Mouse (Mus musculus): ENCODE measurements around the gene Adipor2. TPM values are rescaled to one million over a fixed set of nuclear protein-coding genes. Genes with fewer than 3 reads are reported as not detected.
"Not testable (repeated sequence)": the region's sequence is repeated elsewhere in the genome, so short reads cannot be mapped to it uniquely, and the experiment has no call there.

Adipor2 gene
- polyA plus RNA-seq, 1 experiment from 2014 or later: 45.4 TPM

DNA sequence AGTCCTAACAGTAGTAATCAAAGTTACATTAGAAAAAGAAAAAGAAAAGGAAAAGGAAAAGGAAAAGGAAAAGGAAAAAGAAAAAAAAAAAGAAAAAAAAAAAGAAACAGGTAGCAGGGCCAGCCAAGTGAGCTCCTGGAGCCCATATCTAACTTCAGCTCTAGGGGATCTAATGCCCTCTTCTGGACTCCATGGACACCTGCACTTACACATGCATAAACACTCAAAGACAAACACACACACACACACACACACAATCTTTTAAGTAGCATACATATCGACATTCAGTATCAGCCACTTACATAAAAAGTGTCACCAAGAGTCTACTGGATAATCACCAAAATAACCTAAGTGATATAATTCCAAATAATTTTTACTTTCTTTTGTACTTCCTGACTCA is 31.8 kb downstream of the Adipor2 start:
- H3K9me3 ChIP-seq (ENCODE audit: low read length): no peaks in the 10 kb centered on the region
- ATAC-seq (ENCODE audit: low FRiP score, low TSS enrichment): no peak
- H3K4me1 ChIP-seq (ENCODE audit: insufficient read depth, low read length): peaks cover 26% of the 10 kb centered on the region
- no peak overlapping the region for H3K4me3 ChIP-seq (ENCODE audit: low read length)
- H3K27ac ChIP-seq (ENCODE audit: low read length): no peak overlapping the region
- no peaks in the 10 kb centered on the region for H3K27me3 ChIP-seq (ENCODE audit: insufficient read depth, low read length)
- no peaks in the 10 kb centered on the region for H3K36me3 ChIP-seq (ENCODE audit: insufficient read depth, low read length)
- no peak overlapping the region for H3K9ac ChIP-seq (replicated peaks; ENCODE audit: low read length)
- WGBS: 97% methylated on average over 1 of the region's 1 CpGs
- no peak overlapping the region for H3K4me2 ChIP-seq (replicated peaks; ENCODE audit: low read depth, low read length)

DNA sequence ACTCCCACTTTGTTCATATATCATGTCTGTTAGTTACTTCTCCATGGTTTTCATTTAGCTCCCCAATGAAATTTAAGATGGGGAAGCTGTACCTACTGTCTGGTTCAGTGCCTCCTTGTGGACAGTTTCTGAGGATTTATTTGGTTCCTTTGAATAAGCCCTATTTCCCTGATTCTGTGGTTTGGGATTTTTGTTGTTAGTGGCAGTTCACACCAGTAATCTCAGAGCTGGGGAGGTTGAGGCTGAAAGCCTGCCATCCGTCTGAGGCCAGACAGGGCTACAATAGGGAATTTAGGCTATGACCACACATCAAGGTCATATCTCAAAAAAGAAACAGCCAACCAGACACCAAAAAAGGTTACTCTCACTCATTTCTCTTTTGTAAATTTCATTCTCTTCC is 38.9 kb downstream of the Adipor2 start:
- peaks cover 10% of the 10 kb centered on the region for H3K4me1 ChIP-seq (ENCODE audit: insufficient read depth, low read length)
- H3K9ac ChIP-seq (replicated peaks; ENCODE audit: low read length): no peak overlapping the region
- 61% methylated on average over 1 of the region's 1 CpGs for WGBS
- no peaks in the 10 kb centered on the region for H3K9me3 ChIP-seq (ENCODE audit: low read length)
- no peaks in the 10 kb centered on the region for H3K27me3 ChIP-seq (ENCODE audit: insufficient read depth, low read length)
- H3K36me3 ChIP-seq (ENCODE audit: insufficient read depth, low read length): no peaks in the 10 kb centered on the region
- H3K27ac ChIP-seq (ENCODE audit: low read length): no peak overlapping the region
- H3K4me3 ChIP-seq (ENCODE audit: low read length): no peak overlapping the region
- no peak for ATAC-seq (ENCODE audit: low FRiP score, low TSS enrichment)
- H3K4me2 ChIP-seq (replicated peaks; ENCODE audit: low read depth, low read length): no peak overlapping the region

- H3K4me1 ChIP-seq (ENCODE audit: insufficient read depth, low read length): peaks cover 10% of the 10 kb centered on the region
- H3K4me2 ChIP-seq (replicated peaks; ENCODE audit: low read depth, low read length): no peak overlapping the region
- no peaks in the 10 kb centered on the region for H3K9me3 ChIP-seq (ENCODE audit: low read length)
- no peaks in the 10 kb centered on the region for H3K36me3 ChIP-seq (ENCODE audit: insufficient read depth, low read length)
- H3K27ac ChIP-seq (ENCODE audit: low read length): no peak overlapping the region
- no peak for ATAC-seq (ENCODE audit: low FRiP score, low TSS enrichment)
- no peak overlapping the region for H3K9ac ChIP-seq (replicated peaks; ENCODE audit: low read length)
- H3K27me3 ChIP-seq (ENCODE audit: insufficient read depth, low read length): no peaks in the 10 kb centered on the region
- 42% methylated on average over 2 of the region's 2 CpGs for WGBS
- no peak overlapping the region for H3K4me3 ChIP-seq (ENCODE audit: low read length)
These were observed 39.9 kb downstream of the Adipor2 start for GRCm38 (mm10) chr6:119377613-119378012.

GRCm38 (mm10) chr6:119375035-119375434 is 42.5 kb downstream of the Adipor2 start:
- 84% methylated on average over 5 of the region's 5 CpGs for WGBS
- no peak overlapping the region for H3K27ac ChIP-seq (ENCODE audit: low read length)

DNA sequence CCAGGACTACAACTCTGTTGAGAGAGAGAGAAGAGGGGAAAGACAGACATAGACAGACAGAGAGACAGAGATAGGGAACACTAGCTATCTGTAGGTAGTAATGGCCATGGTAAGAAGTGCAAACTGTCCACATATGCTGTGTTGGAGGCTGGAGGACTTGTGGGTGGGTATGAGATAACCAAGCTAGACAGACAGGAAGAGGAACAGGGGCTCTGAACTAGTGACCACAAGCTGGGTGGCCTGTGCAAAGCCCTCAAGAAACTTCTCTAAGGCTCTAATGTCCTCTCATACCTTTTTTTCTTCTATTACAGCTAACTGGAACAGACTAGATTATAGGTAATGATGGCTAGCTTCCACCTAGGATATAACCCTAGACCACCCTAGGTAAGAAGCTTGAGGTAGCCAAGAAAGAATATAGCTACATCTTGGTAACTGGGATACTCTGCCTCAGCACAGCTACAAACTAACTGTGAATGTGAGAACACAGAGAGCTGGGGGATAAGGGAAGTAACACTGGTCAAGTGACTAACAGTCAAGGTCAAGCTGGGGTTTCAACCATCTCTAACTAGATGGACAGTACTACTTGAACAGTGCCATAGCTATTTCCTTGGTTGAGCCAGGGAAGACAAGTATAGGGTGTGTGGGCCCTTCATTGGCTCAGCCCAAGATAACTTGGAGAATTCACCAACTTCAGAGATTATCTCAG is 44.4 kb downstream of the Adipor2 start:
- Histone ChIP-seq H3K4me1 (ENCODE audit: insufficient read depth, low read length) (peaks cover 6% of the 10 kb centered on the region), H3K4me2 (replicated peaks; ENCODE audit: low read depth, low read length) (no peak overlapping the region)

More at GRCm38 (mm10) chr6:119375035-119375434, 42.5 kb downstream of the Adipor2 start:
- Histone ChIP-seq H3K4me2 (replicated peaks; ENCODE audit: low read depth, low read length) (no peak overlapping the region), H3K9me3 (ENCODE audit: low read length) (no peaks in the 10 kb centered on the region), H3K36me3 (ENCODE audit: insufficient read depth, low read length) (no peaks in the 10 kb centered on the region), H3K27me3 (ENCODE audit: insufficient read depth, low read length) (no peaks in the 10 kb centered on the region), H3K4me1 (ENCODE audit: insufficient read depth, low read length) (peaks cover 10% of the 10 kb centered on the region), H3K4me3 (ENCODE audit: low read length) (no peak overlapping the region), H3K9ac (replicated peaks; ENCODE audit: low read length) (no peak overlapping the region)
- no peak for ATAC-seq (ENCODE audit: low FRiP score, low TSS enrichment)

DNA sequence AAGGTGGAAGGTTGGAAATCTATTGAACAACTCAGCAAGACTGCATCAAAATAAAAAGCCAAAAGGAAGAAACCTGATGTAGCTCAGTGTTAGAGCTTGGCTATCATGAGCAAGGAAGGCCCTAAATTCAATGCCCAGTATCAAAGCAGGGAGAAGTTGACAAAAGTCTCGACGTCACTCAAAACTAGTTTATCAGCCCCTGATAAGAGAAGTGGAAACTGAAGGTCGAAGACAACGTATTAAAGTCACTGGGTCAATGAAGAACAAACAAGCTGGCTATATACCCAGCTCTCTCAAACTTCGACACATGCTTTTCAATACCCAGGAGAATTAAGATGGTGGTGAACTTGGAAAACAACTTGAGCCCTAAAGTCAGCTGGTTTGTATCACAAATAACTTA is 45.3 kb downstream of the Adipor2 start:
- no peaks in the 10 kb centered on the region for H3K9me3 ChIP-seq (ENCODE audit: low read length)
- WGBS: 79% methylated on average over 5 of the region's 5 CpGs

More for the DNA sequence above, 44.4 kb downstream of the Adipor2 start:
- no peak for ATAC-seq (ENCODE audit: low FRiP score, low TSS enrichment)
- Histone ChIP-seq H3K27me3 (ENCODE audit: insufficient read depth, low read length) (no peaks in the 10 kb centered on the region), H3K36me3 (ENCODE audit: insufficient read depth, low read length) (peaks cover 2% of the 10 kb centered on the region; the same call in 1 of the 2 replicates), H3K27ac (ENCODE audit: low read length) (no peak overlapping the region), H3K9me3 (ENCODE audit: low read length) (no peaks in the 10 kb centered on the region), H3K4me3 (ENCODE audit: low read length) (no peak overlapping the region), H3K9ac (replicated peaks; ENCODE audit: low read length) (no peak overlapping the region)

DNA sequence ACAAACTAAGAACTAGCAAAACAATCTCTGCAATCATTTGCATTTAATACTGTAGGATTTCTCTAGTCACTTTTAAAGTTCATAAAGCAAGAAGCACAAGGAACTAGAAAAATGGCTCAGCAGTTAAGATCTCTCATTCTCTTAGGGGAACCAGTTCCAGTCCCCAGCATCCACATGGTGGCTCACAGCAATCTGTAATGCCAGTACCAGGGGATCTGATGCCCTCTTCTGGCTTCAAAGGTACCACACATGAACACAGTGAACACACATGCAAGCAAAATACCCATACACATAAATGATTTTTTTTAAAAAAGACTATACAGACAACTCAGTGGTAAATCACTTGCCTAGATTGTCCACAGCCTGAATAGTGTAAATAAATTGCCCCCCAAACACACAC is 45.9 kb downstream of the Adipor2 start:
- H3K36me3 ChIP-seq (ENCODE audit: insufficient read depth, low read length): peaks cover 2% of the 10 kb centered on the region
- no peaks in the 10 kb centered on the region for H3K4me1 ChIP-seq (ENCODE audit: insufficient read depth, low read length)
- no peak overlapping the region for H3K4me2 ChIP-seq (replicated peaks; ENCODE audit: low read depth, low read length)
- H3K27me3 ChIP-seq (ENCODE audit: insufficient read depth, low read length): no peaks in the 10 kb centered on the region
- no peak for ATAC-seq (ENCODE audit: low FRiP score, low TSS enrichment)
- no peak overlapping the region for H3K27ac ChIP-seq (ENCODE audit: low read length)
- no peak overlapping the region for H3K4me3 ChIP-seq (ENCODE audit: low read length)
- H3K9ac ChIP-seq (replicated peaks; ENCODE audit: low read length): no peak overlapping the region
- no peaks in the 10 kb centered on the region for H3K9me3 ChIP-seq (ENCODE audit: low read length)

More for the DNA sequence above, 45.3 kb downstream of the Adipor2 start:
- Histone ChIP-seq H3K9ac (replicated peaks; ENCODE audit: low read length) (no peak overlapping the region), H3K36me3 (ENCODE audit: insufficient read depth, low read length) (peaks cover 2% of the 10 kb centered on the region; the same call in 1 of the 2 replicates), H3K4me1 (ENCODE audit: insufficient read depth, low read length) (no peaks in the 10 kb centered on the region), H3K4me3 (ENCODE audit: low read length) (no peak overlapping the region), H3K4me2 (replicated peaks; ENCODE audit: low read depth, low read length) (no peak overlapping the region), H3K27ac (ENCODE audit: low read length) (no peak overlapping the region), H3K27me3 (ENCODE audit: insufficient read depth, low read length) (no peaks in the 10 kb centered on the region)
- ATAC-seq (ENCODE audit: low FRiP score, low TSS enrichment): no peak

DNA sequence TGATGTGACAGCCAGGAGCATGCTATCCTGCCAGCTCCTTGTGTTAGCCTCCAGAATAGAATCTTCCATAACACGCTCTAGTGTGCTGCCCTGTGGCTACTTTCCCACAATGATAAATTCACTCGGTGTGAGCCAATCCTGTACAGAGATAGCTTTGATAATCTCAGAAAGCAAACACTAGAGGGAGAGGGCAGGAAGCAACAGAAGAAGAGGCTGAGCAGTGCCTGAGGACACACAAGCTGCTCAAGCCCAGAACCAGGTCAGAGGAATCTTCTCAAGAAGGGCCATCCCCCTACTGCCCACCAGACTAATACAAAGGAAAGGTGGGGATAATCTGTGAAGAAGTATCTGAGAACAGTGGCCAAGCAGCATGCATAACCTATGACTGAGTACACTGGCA is 50.1 kb downstream of the Adipor2 start:
- Histone ChIP-seq H3K4me3 (ENCODE audit: low read length) (no peak overlapping the region), H3K9ac (replicated peaks; ENCODE audit: low read length) (no peak overlapping the region), H3K9me3 (ENCODE audit: low read length) (no peaks in the 10 kb centered on the region), H3K27ac (ENCODE audit: low read length) (no peak overlapping the region), H3K36me3 (ENCODE audit: insufficient read depth, low read length) (peaks cover 31% of the 10 kb centered on the region), H3K27me3 (ENCODE audit: insufficient read depth, low read length) (no peaks in the 10 kb centered on the region), H3K4me1 (ENCODE audit: insufficient read depth, low read length) (no peaks in the 10 kb centered on the region), H3K4me2 (replicated peaks; ENCODE audit: low read depth, low read length) (no peak overlapping the region)
- no peak for ATAC-seq (ENCODE audit: low FRiP score, low TSS enrichment)
- WGBS: 86% methylated on average over 2 of the region's 2 CpGs

GRCm38 (mm10) chr6:119366800-119367199 is 50.7 kb downstream of the Adipor2 start:
- not testable (repeated sequence) for H3K27me3 ChIP-seq (ENCODE audit: insufficient read depth, low read length); H3K4me2 ChIP-seq (replicated peaks; ENCODE audit: low read depth, low read length); H3K27ac ChIP-seq (ENCODE audit: low read length); H3K4me3 ChIP-seq (ENCODE audit: low read length); ATAC-seq (ENCODE audit: low FRiP score, low TSS enrichment); H3K9ac ChIP-seq (replicated peaks; ENCODE audit: low read length); H3K4me1 ChIP-seq (ENCODE audit: insufficient read depth, low read length); H3K9me3 ChIP-seq (ENCODE audit: low read length)
- WGBS: 69% methylated on average over 2 of the region's 4 CpGs
- peaks cover 31% of the 10 kb centered on the region for H3K36me3 ChIP-seq (ENCODE audit: insufficient read depth, low read length)

DNA sequence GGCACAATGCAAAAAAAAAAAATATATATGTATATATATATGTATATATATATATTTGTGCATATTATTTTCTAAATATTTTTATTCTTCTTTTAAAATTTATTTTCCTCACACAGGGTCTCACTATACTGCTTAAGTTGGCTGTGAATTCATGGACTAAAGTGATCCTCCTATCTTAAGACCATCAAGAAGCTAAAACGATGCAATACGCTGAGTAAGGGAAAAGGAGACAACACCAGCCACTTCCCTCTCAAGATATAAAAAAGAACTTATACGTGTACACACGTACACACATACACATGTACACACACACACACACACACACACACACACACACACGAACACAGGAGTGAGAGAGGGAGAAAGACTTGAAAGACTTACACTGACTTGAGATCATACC is 53.9 kb downstream of the Adipor2 start:
- Histone ChIP-seq H3K4me2 (replicated peaks; ENCODE audit: low read depth, low read length) (no peak overlapping the region), H3K36me3 (ENCODE audit: insufficient read depth, low read length) (peaks cover 51% of the 10 kb centered on the region), H3K4me3 (ENCODE audit: low read length) (no peak overlapping the region), H3K9ac (replicated peaks; ENCODE audit: low read length) (no peak overlapping the region), H3K27me3 (ENCODE audit: insufficient read depth, low read length) (no peaks in the 10 kb centered on the region), H3K9me3 (ENCODE audit: low read length) (no peaks in the 10 kb centered on the region), H3K27ac (ENCODE audit: low read length) (no peak overlapping the region), H3K4me1 (ENCODE audit: insufficient read depth, low read length) (no peaks in the 10 kb centered on the region)
- 90% methylated on average over 5 of the region's 5 CpGs for WGBS
- ATAC-seq (ENCODE audit: low FRiP score, low TSS enrichment): no peak

Measured in kidney, embryonic 16.5 days (tissue).